Mouse (Mus musculus) neutrophil, adult 83 days (primary cell): Measurements from ENCODE around the gene Lipo1. TPM values are rescaled to one million over a fixed set of nuclear protein-coding genes. Genes with fewer than 3 reads are reported as not detected.

Source experiments
- total RNA-seq, 2 experiments: library from RNA; stranded (reverse); gene quantifications; one replicate each; pipeline ENCODE4 v1.2.4; 2023

Lipo1 gene
- total RNA-seq, result not detected

GRCm38 (mm10) chr19:33787359-33787758, at the start of gene Lipo1:
TSS of gene Lipo1 (minus strand) at chr19:33787459.

GRCm38 (mm10) chr19:33761287-33762086, 25.8 kb downstream of the Lipo1 start, which contains the start of gene Lipo3:
TSS of gene Lipo3 (minus strand) at chr19:33761951.

GRCm38 (mm10) chr19:33751259-33751658, 36.0 kb downstream of the Lipo1 start, which contains the start of gene Lipo2:
TSS of gene Lipo2 (minus strand) at chr19:33751359.

Other genes with a start within 250 kb of the Lipo1 start
- not detected for gene Gm8978, start 162.2 kb downstream of the Lipo1 start, total RNA-seq
- gene Lipo2, start 36.1 kb downstream of the Lipo1 start, total RNA-seq, result not detected
- gene Lipo3, start 25.5 kb downstream of the Lipo1 start, total RNA-seq, result 1 to 10 TPM; 2.4 to 2.8 TPM
- not detected for gene Lipf, start 173.7 kb upstream of the Lipo1 start, total RNA-seq
- not detected for gene Lipk, start 220.8 kb upstream of the Lipo1 start, total RNA-seq